Mouse (Mus musculus) lung, postnatal 25 days (tissue): Measurements from ENCODE around the gene Stx8.

Experiments
- DNase-seq: peaks from one replicate; pipeline ENCODE4 v3.0.0; 2022; ENCODE audit warnings: low spot score

The Stx8 gene

DNA sequence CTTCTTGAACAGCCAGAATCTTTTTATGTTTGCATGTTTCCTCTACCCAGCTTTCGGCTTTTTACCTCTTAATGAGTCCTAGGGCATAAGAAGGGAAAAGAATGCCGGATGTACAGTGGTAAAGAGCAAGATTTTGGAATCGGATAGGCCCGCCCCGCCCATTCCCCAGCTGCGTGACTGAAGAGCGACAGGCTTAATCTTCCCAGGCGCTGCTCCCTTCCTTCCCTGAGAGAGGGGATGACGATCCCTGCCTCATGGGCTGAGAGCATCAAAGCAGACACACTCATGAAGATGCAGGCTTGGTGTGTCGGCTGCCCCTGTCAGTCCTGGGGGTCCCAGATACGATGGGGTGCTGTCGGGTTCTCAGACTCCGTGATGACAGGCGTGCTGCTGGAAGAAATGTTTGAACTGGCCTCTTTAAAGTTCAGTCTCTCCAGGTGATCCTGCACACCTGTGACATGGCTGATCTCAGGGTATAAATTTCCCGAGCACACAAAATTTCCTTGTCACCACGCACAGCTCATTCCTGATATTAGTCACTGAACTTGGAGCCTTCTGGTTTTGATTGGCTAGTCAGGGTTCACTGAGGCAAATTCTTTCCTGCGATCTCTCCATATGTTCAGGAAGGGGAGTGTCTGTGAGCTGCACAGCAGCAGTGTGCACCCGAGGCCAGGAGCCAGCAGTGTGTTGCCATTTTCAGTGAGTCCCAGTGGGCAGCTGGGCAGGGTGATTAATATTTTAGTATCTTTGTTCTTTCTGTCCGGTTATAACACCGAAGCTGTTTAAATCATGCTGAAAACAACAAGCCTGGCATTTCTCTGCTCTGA lies 70.4 kb downstream of the Stx8 start:
- no peak for DNase-seq

- DNase-seq = peak; percentile 55
Measured at GRCm38 (mm10) chr11:68037093-68037492, 71.1 kb downstream of the Stx8 start.

GRCm38 (mm10) chr11:68038101-68038500 lies 72.1 kb downstream of the Stx8 start:
- DNase-seq = no peak

DNA sequence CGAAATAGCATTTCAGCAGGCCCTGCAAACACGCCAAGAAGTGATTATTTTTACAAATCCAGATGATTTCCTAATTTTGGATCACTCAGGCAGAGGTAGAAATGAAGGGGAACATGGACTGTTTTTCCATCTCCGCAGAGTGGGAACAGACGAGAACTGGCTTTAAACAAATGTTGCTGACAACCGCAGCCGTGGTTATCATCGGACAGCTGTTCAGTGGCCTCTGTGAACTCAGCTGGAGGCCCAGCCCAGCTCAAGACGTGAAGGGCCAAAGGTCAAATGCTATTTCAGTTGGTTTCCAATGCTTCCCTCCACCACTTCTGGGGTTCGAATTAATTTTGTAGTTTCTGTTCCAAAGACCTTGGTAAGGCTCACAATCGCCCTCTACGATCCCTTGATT lies 78.2 kb downstream of the Stx8 start:
- DNase-seq = peak; percentile 54

DNA sequence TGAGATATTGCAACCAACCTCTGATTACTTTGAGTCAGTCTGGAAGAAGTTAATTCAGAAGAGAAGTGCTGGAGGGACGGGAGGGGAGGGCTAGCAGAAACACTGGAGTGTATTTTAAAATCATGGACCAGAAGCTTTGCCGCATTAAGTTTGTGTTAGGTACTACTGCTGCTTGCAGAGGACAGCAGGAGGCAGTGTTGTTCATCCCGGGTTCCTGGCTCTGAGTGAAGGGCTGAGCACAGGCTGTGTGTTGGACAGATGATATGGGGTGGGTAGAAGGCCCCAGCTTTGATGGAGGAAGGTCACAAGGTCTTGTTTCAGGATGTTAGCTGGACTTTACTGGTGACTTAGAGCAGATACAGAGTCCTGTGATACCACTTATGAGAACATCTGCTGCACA lies 80.9 kb downstream of the Stx8 start:
- no peak for DNase-seq

- no peak for DNase-seq
Measured at GRCm38 (mm10) chr11:68049261-68050165, 83.5 kb downstream of the Stx8 start.

DNA sequence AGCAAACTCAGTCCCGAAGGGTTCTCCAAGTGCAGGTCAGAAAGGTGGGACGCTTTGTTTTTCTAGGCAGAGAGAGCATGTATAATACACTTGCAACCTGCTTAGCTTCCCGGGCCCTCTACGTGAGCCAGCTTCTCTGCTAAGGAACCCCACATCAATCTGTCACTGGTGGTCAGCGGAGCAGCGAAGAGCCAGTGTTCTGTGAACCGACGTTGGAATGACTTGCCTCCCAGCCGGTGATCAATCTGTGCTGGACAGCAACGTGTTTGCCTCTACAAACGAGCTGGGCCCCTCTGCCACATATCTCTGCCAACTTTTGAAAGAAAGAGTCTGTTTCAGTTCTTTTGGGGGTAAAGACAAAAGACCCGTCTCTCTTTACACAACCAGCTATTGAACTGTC lies 84.7 kb downstream of the Stx8 start:
- no peak for DNase-seq

DNA sequence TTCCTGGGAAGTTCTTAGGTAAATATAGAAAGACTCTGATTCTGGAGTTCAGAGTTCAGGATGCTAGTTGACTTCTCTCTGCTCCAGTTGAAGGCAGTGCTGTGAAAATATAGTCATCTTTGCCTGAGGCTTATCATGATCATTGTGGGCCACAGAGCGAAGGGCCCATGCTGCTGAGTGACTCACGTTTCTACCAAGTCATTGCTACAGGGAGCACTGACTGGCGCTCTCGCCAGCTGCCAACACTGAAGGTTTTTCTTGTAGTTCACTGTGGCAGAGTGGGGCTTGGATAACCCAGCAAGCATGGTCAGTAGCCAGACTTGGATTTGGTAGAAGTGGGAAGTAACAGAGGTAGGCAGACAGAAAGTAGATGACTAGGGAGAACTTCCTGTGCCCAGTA lies 85.3 kb downstream of the Stx8 start:
- no peak for DNase-seq

GRCm38 (mm10) chr11:68058466-68059201 lies 92.6 kb downstream of the Stx8 start:
- no peak for DNase-seq

DNA sequence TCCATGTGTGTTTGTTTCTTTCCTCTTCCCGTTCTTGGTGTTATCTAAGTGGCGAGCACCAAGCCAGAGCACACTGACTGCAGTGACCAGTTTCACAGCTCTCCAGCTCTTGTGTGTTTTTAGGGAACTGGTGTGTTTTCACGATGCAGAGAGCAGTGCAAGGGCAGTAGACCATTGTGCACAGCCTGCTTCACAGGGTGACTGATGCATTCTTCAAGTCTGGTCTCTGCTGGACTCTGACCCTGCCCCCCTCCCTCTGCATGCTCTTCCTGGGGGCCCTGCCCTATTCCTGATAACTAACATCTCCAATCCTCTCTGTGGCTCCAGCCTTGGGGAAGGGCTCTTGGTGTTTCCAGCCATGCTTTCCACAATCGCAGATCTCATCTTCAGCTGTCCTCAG lies 94.7 kb downstream of the Stx8 start:
- DNase-seq = no peak

DNA sequence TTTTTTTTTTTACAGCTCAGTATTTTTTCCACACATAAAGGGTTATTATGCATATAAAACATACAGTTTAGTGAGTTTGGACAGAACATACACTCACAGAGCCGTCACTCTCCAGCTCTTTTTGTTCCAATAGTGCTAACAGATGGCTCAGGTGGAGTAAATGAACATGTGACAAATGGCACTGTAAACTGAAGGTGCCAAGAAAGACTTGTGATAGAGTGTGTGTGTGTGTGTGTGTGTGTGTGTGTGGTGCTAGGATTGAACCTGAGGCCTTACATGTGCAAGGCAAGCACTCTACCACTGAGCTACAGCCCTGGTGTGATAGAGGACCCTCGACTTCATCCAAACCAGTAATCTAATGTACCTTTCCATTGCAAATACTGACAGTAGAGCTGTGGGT lies 96.1 kb downstream of the Stx8 start:
- DNase-seq = no peak

GRCm38 (mm10) chr11:68067806-68068205 lies 101.8 kb downstream of the Stx8 start:
- DNase-seq = peak; percentile 42

GRCm38 (mm10) chr11:68070086-68070485 lies 104.1 kb downstream of the Stx8 start:
- no peak for DNase-seq

DNA sequence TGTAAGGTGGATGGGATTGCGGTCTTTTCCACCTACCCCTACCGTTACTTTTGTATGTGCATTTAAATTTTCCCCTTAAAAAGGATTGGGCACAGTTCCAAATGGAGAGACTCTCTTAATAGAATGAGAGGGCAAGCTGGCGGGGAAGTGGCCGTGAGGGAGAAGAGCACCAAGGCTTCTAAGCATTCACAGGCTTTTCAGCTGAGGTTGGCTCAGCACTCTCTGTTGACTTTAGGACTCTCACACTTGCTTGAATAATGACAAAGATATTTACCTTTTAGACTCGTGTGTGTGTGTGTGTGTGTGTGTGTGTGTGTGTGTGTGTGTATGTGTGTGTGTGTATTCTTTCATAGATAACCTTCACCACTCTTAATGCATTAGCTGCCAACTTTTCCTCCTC lies 105.8 kb downstream of the Stx8 start:
- no peak for DNase-seq

GRCm38 (mm10) chr11:68072597-68073210 lies 106.7 kb downstream of the Stx8 start:
- DNase-seq = no peak

- no peak for DNase-seq
Measured at GRCm38 (mm10) chr11:68074686-68075085, 108.7 kb downstream of the Stx8 start.

DNA sequence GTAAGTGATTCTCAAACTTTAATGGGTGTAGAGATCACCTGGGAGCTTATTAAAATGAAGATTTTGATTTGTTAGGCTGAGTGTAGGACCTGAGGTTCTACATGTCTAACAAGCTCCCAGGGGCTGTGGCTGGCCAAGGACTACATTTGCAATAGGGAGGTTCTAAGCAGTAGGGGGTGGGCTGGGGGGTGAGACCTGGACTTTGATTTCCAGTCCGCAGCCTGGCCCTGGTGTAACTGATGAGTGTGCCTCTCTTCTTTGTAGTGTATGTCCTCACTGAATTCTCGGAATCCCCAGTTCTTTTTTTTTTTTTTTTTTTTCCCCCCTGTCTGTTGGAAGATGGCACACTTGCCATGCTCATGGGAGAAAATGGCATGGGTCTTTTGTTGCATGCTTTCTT lies 109.3 kb downstream of the Stx8 start:
- DNase-seq = no peak

- DNase-seq = no peak
Measured at GRCm38 (mm10) chr11:68079756-68080155, 113.8 kb downstream of the Stx8 start.

- no peak for DNase-seq
Measured at GRCm38 (mm10) chr11:68080999-68081398, 115.0 kb downstream of the Stx8 start.

- DNase-seq = no peak
Measured at GRCm38 (mm10) chr11:68082756-68083155, 116.8 kb downstream of the Stx8 start.

DNA sequence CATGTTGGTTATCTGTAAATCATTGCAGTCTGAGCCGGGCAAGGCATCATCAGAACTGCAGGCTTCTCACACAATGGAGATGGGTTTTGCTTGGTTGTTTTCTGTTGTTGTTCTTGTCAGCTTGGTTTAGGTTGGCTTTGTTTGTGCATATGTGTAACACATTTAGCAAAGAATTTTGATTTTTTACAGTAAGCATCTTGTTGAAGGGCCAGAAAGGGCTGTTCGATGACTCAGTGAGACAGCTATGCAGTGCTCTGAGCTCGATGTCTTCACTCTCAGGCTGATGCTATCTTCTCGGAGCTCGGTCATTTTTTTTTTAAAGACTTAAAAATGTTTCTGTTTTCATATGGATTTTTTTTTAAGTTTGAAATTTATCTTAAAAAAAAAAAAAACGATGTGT lies 117.6 kb downstream of the Stx8 start:
- no peak for DNase-seq

DNA sequence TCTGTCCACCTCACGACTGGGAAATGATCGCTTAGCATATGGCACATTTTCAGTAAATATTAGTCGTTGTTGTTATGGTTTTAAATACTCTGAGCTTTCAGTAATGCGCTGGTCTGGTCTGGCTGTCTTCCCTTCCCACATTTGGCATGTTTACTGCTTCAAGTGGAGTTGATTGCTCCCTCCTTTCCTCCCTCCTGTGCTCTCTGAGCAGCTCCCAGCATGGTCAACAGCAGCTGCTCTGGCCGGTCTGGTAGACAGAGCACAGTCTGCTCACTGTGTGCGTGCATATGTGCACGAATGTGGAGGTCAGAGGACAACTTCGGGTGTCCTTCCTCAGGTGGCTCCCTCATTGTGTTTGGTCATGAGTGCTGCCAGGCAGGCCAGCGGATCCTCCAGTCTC lies 120.2 kb downstream of the Stx8 start:
- no peak for DNase-seq
